In the genomic region with DNA sequence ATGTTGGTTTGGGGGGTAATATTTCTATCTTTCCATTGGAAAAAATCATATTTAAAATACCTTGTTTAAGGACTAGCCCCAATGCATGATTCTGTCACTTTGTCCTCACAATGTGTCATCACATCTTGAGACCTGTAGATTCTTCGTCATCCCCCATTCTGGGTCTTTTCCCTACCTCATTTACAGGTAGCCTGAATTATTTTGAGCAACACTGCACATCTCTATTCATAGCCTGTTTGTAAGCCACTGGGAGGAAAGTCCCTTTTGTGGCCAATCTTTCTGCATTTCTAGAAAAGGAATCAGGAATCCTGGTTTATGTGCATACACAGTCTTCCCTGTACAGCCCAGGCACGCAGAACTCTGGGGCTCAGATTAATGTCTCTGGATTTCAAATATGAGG, we compare ENCODE assay signal across 21 mouse cellular contexts.
"Had no signal": no experiment of that assay in that cellular context is flagged by ENCODE, and none has a peak within 500 bp of the region (broad histone marks: within the 10 kb centered on the region; RNA-seq: fewer than 3 reads in every experiment).

No protein-coding gene starts in this region.

- ATAC-seq: inflammation-experienced regulatory T-cells, adult 6 months; intestine, embryonic 15.5 days; intestine, postnatal 0 days had no signal

- H3K4me3 ChIP-seq: gastrocnemius, adult 2 months; heart, embryonic 10.5 days; heart, embryonic 12.5 days; hindbrain, embryonic 12.5 days; intestine, embryonic 15.5 days; limb, embryonic 13.5 days; limb, embryonic 15.5 days had no signal

- H3K27ac ChIP-seq: gastrocnemius, adult 2 months; heart, embryonic 10.5 days; intestine, embryonic 15.5 days; limb, embryonic 13.5 days; limb, embryonic 15.5 days had no signal

- DNase-seq: gastrocnemius, adult 2 months; gastrocnemius, postnatal 10 days; gastrocnemius, postnatal 25 days; heart, adult 18-20 months; heart, postnatal 10 days; heart, postnatal 4 days; kidney, adult 18-20 months; kidney, adult 8-10 months; kidney, postnatal 10 days; kidney, postnatal 36 days; layer of hippocampus, adult 9-11 months; layer of hippocampus, postnatal 36 days; left cerebral cortex, postnatal 4 days had no signal

- H3K9me3 ChIP-seq: heart, embryonic 10.5 days; heart, embryonic 12.5 days; hindbrain, embryonic 12.5 days; intestine, embryonic 15.5 days; limb, embryonic 13.5 days; limb, embryonic 15.5 days had no signal

- H3K4me2 ChIP-seq: heart, embryonic 12.5 days; hindbrain, embryonic 12.5 days; intestine, embryonic 15.5 days; limb, embryonic 13.5 days; limb, embryonic 15.5 days had no signal

- H3K9ac ChIP-seq: heart, embryonic 12.5 days; hindbrain, embryonic 12.5 days; intestine, embryonic 15.5 days; limb, embryonic 13.5 days; limb, embryonic 15.5 days had no signal

- H3K4me1 ChIP-seq: heart, embryonic 10.5 days; heart, embryonic 12.5 days; intestine, embryonic 15.5 days; limb, embryonic 15.5 days had no signal

- H3K36me3 ChIP-seq: heart, embryonic 10.5 days; heart, embryonic 12.5 days; intestine, embryonic 15.5 days; limb, embryonic 15.5 days had no signal

- H3K27me3 ChIP-seq: heart, embryonic 12.5 days; hindbrain, embryonic 12.5 days; intestine, embryonic 15.5 days; limb, embryonic 13.5 days; limb, embryonic 15.5 days had no signal
